Mouse (Mus musculus): Measurements from ENCODE around the gene Colca2.

The Colca2 gene

DNA sequence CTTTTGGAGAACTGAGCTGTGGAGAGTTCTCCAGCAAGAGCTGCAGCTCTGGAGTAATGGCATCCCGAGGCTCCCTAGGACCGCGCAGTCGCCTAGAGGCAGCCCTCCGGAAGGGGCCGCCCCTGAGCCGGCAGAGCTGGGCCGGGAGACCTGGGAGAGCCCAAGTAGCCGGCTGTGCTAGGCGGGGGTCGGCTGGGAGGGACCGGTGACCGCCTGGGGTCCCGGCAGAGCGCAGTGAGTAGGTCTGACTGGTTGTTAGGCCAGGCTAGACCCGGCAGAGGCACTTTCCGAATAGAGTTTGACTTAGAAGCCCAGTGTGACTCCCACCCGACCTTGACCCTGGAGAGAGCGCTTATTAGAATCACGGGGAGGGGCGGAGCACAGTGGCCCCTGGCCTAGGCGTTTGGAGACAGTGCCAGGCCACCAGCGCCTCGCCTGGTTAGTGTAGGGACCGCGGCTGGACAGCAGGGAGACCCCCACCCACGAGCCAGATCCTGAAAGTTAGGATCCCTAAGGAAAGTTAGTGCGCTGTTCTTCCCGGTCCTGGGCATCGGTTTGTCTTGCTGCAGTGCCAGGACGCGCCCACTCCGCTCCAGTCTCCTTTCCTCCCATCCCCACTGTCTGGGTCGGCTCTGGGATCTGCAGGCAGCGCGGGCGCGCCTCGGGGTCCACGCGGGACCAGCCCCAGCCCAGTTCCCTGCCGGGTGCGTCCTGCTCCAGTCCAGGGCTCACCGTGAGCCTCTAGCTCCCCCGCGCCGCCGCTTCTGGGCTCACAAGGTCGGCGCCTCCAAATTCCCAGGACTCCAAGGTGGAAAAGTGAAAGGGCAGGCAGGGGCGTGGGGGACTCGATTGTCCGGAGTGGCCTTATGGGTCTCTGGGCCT is at the start of gene Colca2:
Colca2 (minus strand) TSS at position 70 of the 882 bp plus-strand sequence.
- DNase-seq = peak; percentile 90 to 94

DNA sequence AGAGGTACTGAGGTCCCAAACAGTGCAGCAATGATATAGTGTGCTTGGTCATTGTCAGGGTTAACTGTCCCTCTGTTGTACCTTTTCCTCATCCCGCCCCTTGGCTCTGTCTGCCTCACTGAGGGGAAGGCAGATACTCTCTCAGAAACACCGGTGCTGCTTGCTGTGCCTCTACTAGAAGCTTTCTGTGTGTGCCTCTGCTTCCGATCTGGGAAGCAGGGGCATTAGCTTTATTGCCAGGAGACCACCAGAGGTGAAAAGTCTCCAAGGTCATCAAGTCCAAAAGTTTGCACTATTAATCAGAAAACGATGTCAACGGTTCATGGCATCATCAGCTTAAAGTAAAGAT is 49.2 kb upstream of the Colca2 start:
- no peak for DNase-seq

DNA sequence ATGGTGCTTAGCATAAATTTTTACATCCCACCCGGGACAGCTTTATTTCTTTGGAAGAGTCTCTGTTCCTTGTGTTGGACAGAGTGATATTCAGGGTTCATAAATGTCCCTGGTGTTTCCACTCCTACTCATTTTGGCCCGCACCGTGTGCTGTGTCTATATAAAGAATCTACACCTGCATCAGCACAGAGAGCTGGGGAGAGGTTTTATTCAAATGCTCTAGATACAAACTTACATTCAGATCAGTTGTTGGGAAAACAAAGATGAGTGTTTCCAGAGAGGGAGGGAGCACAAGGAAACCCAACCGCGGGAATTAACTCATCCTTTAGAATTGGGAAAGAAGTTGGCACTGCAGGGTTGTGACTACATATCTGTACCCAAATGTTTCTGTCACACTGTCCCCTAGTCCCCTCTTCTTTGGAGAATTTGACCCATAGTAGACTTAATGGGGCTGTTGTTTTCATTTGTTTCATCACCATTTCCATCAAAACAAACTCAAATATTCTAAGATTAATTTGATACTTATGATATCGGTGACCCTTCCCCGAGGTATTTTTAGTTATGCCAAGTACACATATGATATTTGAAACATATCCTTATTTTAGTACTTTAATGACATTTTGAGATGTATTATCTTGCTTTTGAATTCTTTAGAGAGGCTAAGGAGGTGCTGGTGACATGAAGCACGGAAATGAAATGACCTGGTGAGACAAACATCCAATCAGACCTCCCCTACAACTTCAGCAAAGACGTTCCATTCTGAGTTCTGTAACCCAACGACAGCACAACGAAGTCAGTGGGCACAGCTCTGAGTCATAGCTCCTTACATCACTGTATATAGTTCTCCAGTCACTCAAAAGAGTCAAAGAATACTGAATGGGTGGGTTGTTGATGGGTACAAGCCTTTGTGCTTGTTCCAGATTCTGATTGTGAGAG is 48.5 kb upstream of the Colca2 start:
- no peak for DNase-seq

DNA sequence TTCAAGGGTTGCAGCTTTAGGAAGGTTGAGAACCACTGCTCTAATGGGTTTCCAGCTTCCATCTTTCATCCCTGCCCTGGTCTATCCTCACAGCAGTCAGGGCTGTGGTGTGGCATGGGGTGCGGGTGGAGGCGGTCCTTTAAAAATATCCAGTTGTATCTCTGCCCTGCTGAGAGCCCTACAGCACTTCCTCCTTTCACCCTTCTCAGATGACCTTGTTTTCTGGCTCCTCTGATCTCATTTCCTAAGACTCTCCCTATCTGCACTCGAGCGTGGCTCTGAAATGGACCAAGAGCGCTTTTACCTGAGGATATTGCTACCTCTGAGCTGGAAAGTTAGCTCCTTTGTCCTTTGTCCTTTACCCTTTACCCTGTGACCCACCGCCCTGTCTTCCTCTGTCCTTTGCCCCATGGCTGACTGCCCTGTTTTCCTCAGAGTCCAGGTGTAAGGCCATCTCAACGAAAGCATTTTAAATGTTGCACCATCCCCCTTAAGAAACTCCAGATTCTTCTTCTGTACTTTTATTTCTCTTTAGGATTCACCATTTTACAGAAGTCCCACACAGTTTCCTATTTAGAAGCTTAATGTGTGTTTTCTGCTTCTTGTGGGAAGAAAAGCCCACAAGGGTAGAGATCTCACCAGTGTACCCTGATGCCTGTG is 46.2 kb upstream of the Colca2 start:
- no peak for DNase-seq

DNA sequence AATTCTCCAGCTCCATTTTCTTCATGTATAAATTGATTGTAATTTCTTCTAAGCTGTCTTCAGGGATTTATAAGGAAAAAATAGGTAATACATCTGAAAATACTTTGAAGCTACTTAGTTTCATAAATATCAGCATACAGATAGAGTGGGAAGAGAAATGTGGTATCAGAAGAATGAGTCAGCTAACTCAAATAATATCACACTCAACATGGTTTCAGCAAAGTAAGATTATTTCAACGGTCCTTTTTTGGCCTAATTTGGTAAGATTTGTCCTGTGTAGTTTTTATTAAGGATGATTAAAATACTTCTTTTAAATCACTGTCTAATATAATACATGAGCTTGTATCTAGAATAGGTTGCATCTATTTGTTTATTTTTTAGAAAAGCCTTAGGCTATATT is 41.7 kb upstream of the Colca2 start:
- DNase-seq = no peak

DNA sequence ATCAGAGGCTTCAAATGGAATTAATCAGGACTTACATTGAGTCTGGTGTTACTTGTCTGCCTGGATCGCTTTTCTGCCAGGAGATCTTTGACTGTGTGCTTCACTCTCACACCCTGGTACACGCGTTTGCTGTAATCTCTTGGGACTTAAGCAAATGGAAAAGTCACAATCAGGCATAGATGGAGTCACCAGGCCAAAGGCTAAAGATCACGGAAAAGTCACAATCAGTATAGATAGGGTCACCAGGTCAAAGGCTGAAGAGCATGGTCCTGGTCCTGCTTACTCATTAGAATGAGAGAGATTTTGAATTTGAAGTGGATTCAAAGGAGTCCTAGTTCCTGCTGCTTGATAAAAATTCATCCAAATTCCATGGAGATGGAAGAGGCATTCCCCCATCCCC is 39.9 kb upstream of the Colca2 start:
- no peak for DNase-seq

DNA sequence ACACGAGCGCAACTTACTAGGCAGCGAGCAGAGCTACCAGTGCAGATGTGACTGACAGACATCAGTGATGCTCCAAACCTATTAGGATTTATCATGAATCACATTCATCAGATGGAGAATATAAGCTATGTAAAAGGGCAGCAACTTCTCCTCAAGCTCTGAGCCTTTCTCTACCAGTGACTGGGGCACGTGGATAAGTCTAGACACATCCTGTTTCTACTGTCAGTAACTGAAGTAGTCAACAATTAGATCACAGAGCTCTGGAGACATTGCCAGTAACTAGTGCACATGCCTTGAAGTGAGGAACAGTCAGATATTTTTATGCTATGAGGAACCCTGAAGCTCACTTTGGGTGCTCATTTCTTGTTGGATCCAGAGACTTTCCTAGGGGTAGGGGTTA is 39.0 kb upstream of the Colca2 start:
- no peak for DNase-seq

GRCm38 (mm10) chr9:51315402-51316063 is 37.2 kb upstream of the Colca2 start:
- DNase-seq = no peak

- peak; percentile 55 to 81 for DNase-seq
Measured at GRCm38 (mm10) chr9:51312554-51313317, 34.4 kb upstream of the Colca2 start.

DNA sequence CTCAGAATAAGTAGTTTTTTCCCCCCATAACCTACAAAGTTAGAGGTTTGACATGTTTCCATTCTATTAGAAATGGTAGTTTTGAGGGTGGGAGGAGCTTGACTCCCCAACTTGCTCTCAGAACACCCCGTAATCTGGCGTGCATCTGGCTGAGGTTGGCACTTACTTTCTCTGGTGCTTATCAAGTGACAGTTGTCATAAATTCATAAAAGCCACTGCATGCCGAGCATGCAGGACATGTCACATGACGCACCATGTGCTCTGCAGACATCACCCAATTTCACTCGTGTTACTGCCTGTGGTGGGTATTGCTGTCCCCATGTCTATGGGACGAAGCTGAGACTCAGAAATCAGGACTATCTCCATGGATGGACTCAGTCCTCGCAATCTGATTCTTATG is 32.1 kb upstream of the Colca2 start:
- DNase-seq = no peak

GRCm38 (mm10) chr9:51306351-51306750 is 28.0 kb upstream of the Colca2 start:
- DNase-seq = no peak

DNA sequence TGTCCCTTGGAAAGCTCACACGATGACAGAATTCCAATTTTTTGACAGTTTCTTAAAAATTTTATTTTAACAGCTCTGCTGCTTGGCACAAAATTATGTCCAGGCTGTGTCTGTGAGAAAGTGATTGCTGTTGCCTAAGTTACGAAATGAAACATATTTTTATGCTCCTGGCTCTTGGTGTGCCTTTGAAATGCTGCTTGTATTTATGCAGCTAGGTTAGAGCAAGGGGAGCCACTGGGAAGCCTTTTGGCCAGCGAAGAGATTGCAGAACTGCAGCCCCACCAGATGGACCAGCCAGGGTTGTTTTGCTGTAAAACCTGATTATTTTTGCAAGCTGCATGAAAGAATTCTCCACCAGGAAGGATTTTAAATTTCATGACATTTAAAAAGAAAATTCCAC is 26.8 kb upstream of the Colca2 start:
- DNase-seq = no peak

DNA sequence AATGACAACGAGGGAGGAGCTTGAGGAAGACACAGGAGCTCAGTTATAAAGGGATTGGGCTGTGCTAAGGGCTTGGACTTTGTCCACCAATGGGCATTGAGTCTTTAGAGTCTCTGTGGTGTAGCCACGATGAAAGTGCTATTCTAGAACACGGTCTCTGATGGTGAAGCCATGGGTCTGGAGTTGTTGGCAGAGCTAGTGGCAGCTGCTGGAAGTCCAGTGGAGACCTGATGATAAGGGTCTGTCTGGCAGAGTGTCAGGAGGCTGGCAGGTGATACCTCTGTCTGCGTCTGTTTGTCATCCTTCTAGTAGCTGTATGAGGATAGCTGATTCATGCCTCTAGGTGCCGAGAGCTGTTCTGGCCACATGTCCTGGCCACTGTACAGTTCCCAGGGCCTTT is 25.6 kb upstream of the Colca2 start:
- DNase-seq = no peak

- DNase-seq = no peak
Measured at GRCm38 (mm10) chr9:51293541-51293940, 15.2 kb upstream of the Colca2 start.

GRCm38 (mm10) chr9:51292674-51293073 is 14.3 kb upstream of the Colca2 start:
- peak; percentile 36 to 81 for DNase-seq

DNA sequence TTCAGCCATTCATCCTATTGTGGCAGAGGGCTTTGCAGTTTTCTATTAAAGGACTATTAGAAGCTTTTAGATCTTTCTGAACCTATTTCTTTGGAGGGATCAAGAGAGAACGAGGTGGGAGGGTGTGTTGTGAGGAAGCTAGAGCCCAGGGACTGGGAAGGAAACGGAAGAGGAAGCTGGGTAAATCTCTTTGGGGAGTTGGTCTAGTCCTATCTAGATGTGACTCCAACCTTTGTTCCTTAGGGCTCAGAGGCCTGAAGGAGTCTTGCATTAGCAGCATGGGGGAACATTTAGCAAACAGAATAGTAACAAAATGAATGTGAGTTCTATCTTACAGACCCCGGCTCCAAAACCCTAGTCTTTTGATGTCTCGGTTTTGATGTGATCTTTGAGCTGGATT is 12.6 kb upstream of the Colca2 start:
- DNase-seq = no peak

DNA sequence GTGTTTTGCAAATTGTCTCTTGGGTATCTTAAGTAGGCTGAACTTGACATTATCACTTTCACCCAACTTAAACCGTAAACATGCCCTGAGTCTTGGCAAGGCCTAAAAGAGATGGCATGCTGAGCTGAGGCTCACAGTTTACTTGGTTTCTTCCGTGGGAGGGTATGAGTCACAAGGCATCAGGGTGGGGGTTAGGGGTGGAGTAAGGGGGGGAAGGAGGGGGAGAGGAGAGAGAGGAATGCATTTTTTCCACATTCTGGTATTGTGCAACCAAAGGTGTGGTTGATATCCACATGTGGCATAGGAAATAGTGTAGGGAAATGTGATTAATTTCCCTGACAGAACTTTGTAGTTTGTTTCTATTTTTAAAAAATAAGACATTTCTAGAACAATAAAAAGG is 7.7 kb upstream of the Colca2 start:
- peak; percentile 40 to 42 for DNase-seq

GRCm38 (mm10) chr9:51277834-51278498 is 403 bp downstream of the Colca2 start:
- no peak for DNase-seq

DNA sequence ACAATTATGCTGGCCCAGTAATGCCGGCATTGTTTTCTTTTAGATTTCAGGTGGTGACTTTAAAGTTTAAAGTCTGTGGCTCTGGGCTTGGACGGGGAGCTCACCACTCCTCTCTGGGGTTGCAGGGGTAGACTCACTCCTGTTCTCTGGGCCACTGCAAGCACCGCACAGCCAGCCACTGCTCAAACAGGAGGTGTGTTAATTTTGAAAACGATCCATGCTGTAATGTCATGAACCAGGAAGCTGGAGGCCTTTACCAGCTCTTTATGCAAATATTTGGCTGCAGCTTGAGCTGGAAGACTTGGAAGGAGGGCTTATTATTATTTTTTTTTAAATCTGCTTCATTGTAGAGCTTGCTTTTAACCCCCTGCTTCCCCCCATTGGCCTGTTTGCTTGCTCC is 3.7 kb downstream of the Colca2 start:
- peak; percentile 34 to 56 for DNase-seq

DNA sequence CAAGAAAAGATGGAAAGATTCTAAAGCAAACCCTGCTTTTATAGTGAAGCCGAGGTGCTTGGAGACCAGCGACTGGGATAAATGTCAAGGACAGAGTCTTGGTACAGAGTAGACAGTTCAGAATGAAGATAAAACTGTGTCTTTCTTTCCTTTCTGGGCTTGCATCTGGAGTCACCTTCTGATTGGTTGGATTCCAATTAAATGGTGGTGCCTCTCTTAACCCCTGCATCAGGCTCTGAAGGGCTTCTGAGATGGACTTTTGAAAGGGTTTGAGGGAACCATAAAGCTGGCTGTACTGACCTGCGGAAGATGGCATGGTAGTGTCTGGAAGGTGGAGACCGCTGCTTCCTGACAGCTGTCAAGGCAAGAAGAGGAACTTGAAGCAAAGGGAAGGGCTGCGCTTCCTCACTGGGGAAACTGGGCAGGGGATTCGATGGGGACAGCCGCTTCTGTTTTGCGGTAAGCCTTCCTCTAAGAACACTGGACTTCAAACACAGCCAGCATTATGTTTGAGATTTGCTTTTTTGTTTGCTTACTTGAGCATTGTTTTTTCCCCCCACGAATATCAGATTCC is 4.7 kb downstream of the Colca2 start:
- peak in 1 of 2 experiments; percentile 21 for DNase-seq

DNA sequence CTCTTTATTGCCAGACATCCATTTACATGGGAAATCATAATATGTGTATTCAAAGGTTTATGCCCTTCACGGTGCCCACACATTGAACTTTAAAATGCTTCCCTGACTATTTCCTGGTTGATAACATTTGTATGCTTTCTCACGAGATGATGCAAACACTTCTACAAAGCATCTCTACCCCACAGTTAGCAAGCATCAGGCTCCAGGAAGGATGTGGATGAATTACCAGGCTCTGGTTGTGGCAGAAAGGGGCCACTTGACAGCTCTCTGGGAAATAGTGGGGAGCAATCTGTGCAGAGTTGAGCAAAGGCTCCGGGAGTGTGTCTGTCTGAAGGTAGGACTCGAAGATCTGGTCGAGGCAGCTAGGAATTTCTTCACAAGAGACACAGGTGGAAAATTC is 6.3 kb downstream of the Colca2 start:
- DNase-seq = no peak

Measured in lung, postnatal 4 days (tissue).